Mouse (Mus musculus): ENCODE measurements at regions not wholly inside any gene's neighbourhood (a gene's known extent, or its start where the extent isn't known, plus 50 kb on each side); places are given as distances from the start of the nearest gene placed in this dataset.

- WGBS, result 87% methylated on average over 11 of the region's 11 CpGs
- Histone ChIP-seq H3K4me3 (replicated peaks) (no peak overlapping the region), H3K4me1 (no peaks in the 10 kb centered on the region), H3K27ac (no peak overlapping the region), H3K4me2 (no peak overlapping the region), H3K27me3 (no peaks in the 10 kb centered on the region), H3K9me3 (no peaks in the 10 kb centered on the region; the same call in 1 of the 2 replicates), H3K9ac (no peak overlapping the region), H3K36me3 (replicated peaks) (no peaks in the 10 kb centered on the region)
- ATAC-seq (ENCODE audit: low FRiP score), result no peak
Observed at GRCm38 (mm10) chr9:46379453-46379852, 59.7 kb upstream of the 4931429L15Rik start.

- ATAC-seq (ENCODE audit: low FRiP score), result no peak
- 86% methylated on average over 3 of the region's 3 CpGs for WGBS
- Histone ChIP-seq H3K9ac (no peak overlapping the region), H3K27me3 (no peaks in the 10 kb centered on the region), H3K9me3 (no peaks in the 10 kb centered on the region; the same call in 1 of the 2 replicates), H3K4me3 (replicated peaks) (no peak overlapping the region), H3K36me3 (replicated peaks) (no peaks in the 10 kb centered on the region), H3K4me1 (no peaks in the 10 kb centered on the region), H3K27ac (no peak overlapping the region), H3K4me2 (no peak overlapping the region)
Observed at GRCm38 (mm10) chr9:46378339-46378738, 58.6 kb upstream of the 4931429L15Rik start.

Data from forebrain, embryonic 12.5 days (tissue).